Mouse (Mus musculus) adrenal gland, adult (tissue): ENCODE measurements at regions not wholly inside any gene's neighbourhood (a gene's known extent, or its start where the extent isn't known, plus 50 kb on each side); places are given as distances from the start of the nearest gene placed in this dataset.
A peak's percentile ranks its signal among the peaks of the same experiment; 100 is the strongest.
"Not testable (repeated sequence)": the region's sequence is repeated elsewhere in the genome, so short reads cannot be mapped to it uniquely, and the experiment has no call there.

Experiments
- DNase-seq, 2 experiments: peaks; one replicate each; pipeline ENCODE4 v3.0.0; 2022 to 2023; ENCODE audit warnings: low spot score in 1 of 2; ENCODE audit not compliant: inconsistent age in 2 of 2

- peak in 1 of 2 experiments; percentile 16 for DNase-seq
Observed at GRCm38 (mm10) chr10:85731163-85731562, 98.1 kb upstream of the Pwp1 start.

DNA sequence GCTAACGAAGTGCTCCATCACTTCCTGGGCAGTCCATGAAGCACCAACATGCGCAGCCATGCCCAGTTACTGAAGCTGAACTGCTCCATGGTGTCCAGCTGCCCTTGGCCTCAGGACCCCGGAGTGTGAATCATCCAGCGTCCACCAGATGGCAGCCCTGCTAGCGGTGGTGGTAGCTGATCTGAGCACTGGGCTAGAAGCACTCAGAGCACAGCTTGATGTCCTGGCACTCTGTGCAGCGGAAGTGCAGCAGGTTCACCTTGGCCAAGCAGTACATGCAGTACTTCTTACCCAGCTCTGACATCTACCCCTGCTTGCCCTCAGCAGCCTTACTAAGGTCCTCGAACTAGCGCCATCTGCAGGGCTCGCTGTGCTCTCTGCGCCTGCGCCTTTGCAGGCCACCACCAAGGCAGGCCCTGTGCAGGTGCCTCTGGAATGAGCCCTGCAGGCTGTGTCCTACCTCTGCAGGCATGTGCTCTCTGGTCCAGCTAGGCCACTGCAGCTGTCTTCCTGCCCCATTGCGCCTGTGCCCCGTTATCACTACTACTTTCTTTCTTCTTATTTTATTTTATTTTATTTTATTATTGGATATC, 97.4 kb upstream of the Pwp1 start:
- DNase-seq: peak; percentile 36 to 66

- no peak for DNase-seq
Observed at GRCm38 (mm10) chr10:85737796-85738195, 91.5 kb upstream of the Pwp1 start.

DNA sequence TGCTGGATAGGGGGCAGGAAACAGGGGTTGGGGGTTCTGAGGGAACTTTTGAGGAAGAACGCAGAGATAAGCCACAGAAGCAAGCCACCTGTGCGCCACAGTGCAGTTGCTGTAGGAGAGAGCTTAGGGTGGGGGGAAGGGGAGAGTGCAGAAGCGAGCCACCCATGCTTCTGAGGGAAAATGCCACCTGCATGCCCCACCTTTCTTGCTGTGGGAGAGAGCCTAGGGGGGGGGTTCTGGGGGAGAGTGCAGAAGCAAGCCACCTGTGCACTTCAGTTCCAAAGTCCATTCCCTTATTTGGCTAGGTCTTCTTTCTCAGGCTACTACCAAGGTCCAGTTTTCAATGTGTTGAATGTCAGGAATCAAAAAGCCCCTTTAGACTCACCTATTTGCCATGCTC, 90.3 kb upstream of the Pwp1 start:
- DNase-seq: no peak

GRCm38 (mm10) chr10:85739565-85739964, 89.7 kb upstream of the Pwp1 start:
- DNase-seq: peak; percentile 69 to 78

GRCm38 (mm10) chr10:85741972-85742371, 87.3 kb upstream of the Pwp1 start:
- peak in 1 of 2 experiments; percentile 24 for DNase-seq

GRCm38 (mm10) chr10:85745390-85745789, 83.9 kb upstream of the Pwp1 start:
- peak in 1 of 2 experiments; percentile 27 for DNase-seq

DNA sequence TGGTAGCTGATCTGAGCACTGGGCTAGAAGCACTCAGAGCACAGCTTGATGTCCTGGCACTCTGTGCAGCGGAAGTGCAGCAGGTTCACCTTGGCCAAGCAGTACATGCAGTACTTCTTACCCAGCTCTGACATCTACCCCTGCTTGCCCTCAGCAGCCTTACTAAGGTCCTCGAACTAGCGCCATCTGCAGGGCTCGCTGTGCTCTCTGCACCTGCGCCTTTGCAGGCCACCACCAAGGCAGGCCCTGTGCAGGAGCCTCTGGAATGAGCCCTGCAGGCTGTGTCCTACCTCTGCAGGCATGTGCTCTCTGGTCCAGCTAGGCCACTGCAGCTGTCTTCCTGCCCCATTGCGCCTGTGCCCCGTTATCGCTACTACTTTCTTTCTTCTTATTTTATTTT, 83.5 kb upstream of the Pwp1 start:
- DNase-seq: not testable (repeated sequence)

GRCm38 (mm10) chr10:85749549-85749948, 79.7 kb upstream of the Pwp1 start:
- not testable (repeated sequence) for DNase-seq

- no peak for DNase-seq
Observed at GRCm38 (mm10) chr10:85775035-85775434, 54.3 kb upstream of the Pwp1 start.
